ENCODE assay signal across 8 mouse cellular contexts in genomic region chr8:70773833-70774232, GRCm38 (mm10). TPM values are rescaled to one million over a fixed set of nuclear protein-coding genes. Genes with fewer than 3 reads are reported as not detected.
DNase-seq lines count a peak whose midpoint lies in the region; ATAC-seq lines count a peak whose summit lies in the region.

No protein-coding gene starts in this region.

- peak overlapping the region; percentile 79 for H3K27ac ChIP-seq in intestine, embryonic 16.5 days (ENCODE audit: low read length)
- H3K27ac ChIP-seq in liver, embryonic 16.5 days (ENCODE audit: low read length): no peak overlapping the region

- peaks cover 50% of the 10 kb centered on the region for H3K4me1 ChIP-seq in intestine, embryonic 16.5 days (ENCODE audit: control insufficient read depth, insufficient read depth, low read length)
- peaks cover 59% of the 10 kb centered on the region for H3K4me1 ChIP-seq in liver, embryonic 16.5 days (ENCODE audit: control insufficient read depth, low read depth, low read length)

- H3K36me3 ChIP-seq in intestine, embryonic 16.5 days (ENCODE audit: control insufficient read depth, insufficient read depth, low read length): peaks cover 21% of the 10 kb centered on the region
- H3K36me3 ChIP-seq in liver, embryonic 16.5 days (ENCODE audit: control insufficient read depth, insufficient read depth): peaks cover 5% of the 10 kb centered on the region; the same call in 1 of the 2 replicates

- DNase-seq in layer of hippocampus, adult 18-20 months (ENCODE audit: low spot score in 2 of 2): peak; percentile 62 to 78
- no peak for DNase-seq in layer of hippocampus, adult 8-10 months (ENCODE audit: low spot score in 2 of 2)
- DNase-seq in cerebellum, postnatal 14 days: peak; percentile 87 to 88
- DNase-seq in heart, adult 11 months: peak; percentile 99
- DNase-seq in right cerebral cortex, postnatal 14 days: peak; percentile 66
- no peak for DNase-seq in thymus, adult 18-20 months

- no peaks in the 10 kb centered on the region for H3K27me3 ChIP-seq in intestine, embryonic 16.5 days (replicated peaks; ENCODE audit: control insufficient read depth, insufficient read depth, low read length)
- H3K27me3 ChIP-seq in liver, embryonic 16.5 days (ENCODE audit: control insufficient read depth, insufficient read depth, low read depth, low read length): no peaks in the 10 kb centered on the region

- peak; percentile 30 for ATAC-seq in intestine, embryonic 16.5 days
- ATAC-seq in liver, embryonic 16.5 days (ENCODE audit: low read depth): 0 out of 2 replicates have a peak, but pooled peaks have one; percentile 4

- H3K4me2 ChIP-seq in intestine, embryonic 16.5 days (ENCODE audit: low read depth, low read length): peak overlapping the region; percentile 43
- no peak overlapping the region for H3K4me2 ChIP-seq in liver, embryonic 16.5 days (ENCODE audit: low read depth, low read length)

- peak overlapping the region; percentile 21 for H3K4me3 ChIP-seq in intestine, embryonic 16.5 days (ENCODE audit: low read length)
- no peak overlapping the region for H3K4me3 ChIP-seq in liver, embryonic 16.5 days (ENCODE audit: low read depth, low read length)

- H3K9ac ChIP-seq in intestine, embryonic 16.5 days (ENCODE audit: low read depth, low read length): peak overlapping the region; percentile 99
- H3K9ac ChIP-seq in liver, embryonic 16.5 days (ENCODE audit: low read depth, low read length): no peak overlapping the region; the same call in 1 of the 2 replicates

- no peaks in the 10 kb centered on the region for H3K9me3 ChIP-seq in intestine, embryonic 16.5 days (ENCODE audit: control insufficient read depth, low read length)
- no peaks in the 10 kb centered on the region for H3K9me3 ChIP-seq in liver, embryonic 16.5 days (replicated peaks; ENCODE audit: control insufficient read depth, low read length)

- 29% methylated on average over 9 of the region's 9 CpGs for WGBS in intestine, embryonic 16.5 days
- 55% methylated on average over 9 of the region's 9 CpGs for WGBS in liver, embryonic 16.5 days (ENCODE audit: insufficient replicate concordance)

RNA-seq across cellular contexts. Expression of gene Pik3r2, which starts 2.7 kb away (rescaled TPM):
- total RNA-seq in layer of hippocampus, adult 18-20 months (2021): 100 to 1,000 TPM; 158 to 162 TPM
- 100 to 1,000 TPM; 145 to 157 (median 153) TPM for total RNA-seq in layer of hippocampus, adult 8-10 months (2022)
- 63.7 and 65.3 TPM in 2 replicates for polyA plus RNA-seq in intestine, embryonic 16.5 days (2015; fragmentation: Nextera tagmentation; extraction: Ambion mirVana)
- polyA plus RNA-seq in liver, embryonic 16.5 days (2015; fragmentation: Nextera tagmentation; extraction: Ambion mirVana): 12.2 and 13.9 TPM in 2 replicates

RNA-seq across cellular contexts. Expression of gene Mpv17l2, which starts 13.1 kb away (rescaled TPM):
- 10 to 100 TPM; 34.5 to 41.1 TPM for total RNA-seq in layer of hippocampus, adult 18-20 months (2021)
- total RNA-seq in layer of hippocampus, adult 8-10 months (2022): 10 to 100 TPM; 30.3 to 38.5 (median 31.7) TPM
- polyA plus RNA-seq in intestine, embryonic 16.5 days (2015; fragmentation: Nextera tagmentation; extraction: Ambion mirVana): 78.6 and 79.8 TPM in 2 replicates
- 31.4 and 32.1 TPM in 2 replicates for polyA plus RNA-seq in liver, embryonic 16.5 days (2015; fragmentation: Nextera tagmentation; extraction: Ambion mirVana)

RNA-seq across cellular contexts. Expression of gene Rab3a, which starts 19.4 kb away (rescaled TPM):
- total RNA-seq in layer of hippocampus, adult 18-20 months (2021): 100 to 1,000 TPM; 814 to 823 TPM
- 100 to 1,000 TPM; 732 to 771 (median 756) TPM for total RNA-seq in layer of hippocampus, adult 8-10 months (2022)
- 24.9 and 25.6 TPM in 2 replicates for polyA plus RNA-seq in intestine, embryonic 16.5 days (2015; fragmentation: Nextera tagmentation; extraction: Ambion mirVana)
- 2.2 and 3.4 TPM in 2 replicates for polyA plus RNA-seq in liver, embryonic 16.5 days (2015; fragmentation: Nextera tagmentation; extraction: Ambion mirVana)

RNA-seq across cellular contexts. Expression of gene Mast3, which starts 31.0 kb away (rescaled TPM):
- 100 to 1,000 TPM; 439 to 476 TPM for total RNA-seq in layer of hippocampus, adult 18-20 months (2021)
- total RNA-seq in layer of hippocampus, adult 8-10 months (2022): 100 to 1,000 TPM; 340 to 427 (median 396) TPM
- polyA plus RNA-seq in intestine, embryonic 16.5 days (2015; fragmentation: Nextera tagmentation; extraction: Ambion mirVana): 12.9 and 15.1 TPM in 2 replicates
- 7.5 and 9.0 TPM in 2 replicates for polyA plus RNA-seq in liver, embryonic 16.5 days (2015; fragmentation: Nextera tagmentation; extraction: Ambion mirVana)

RNA-seq across cellular contexts. Expression of gene Il12rb1, which starts 34.4 kb away (rescaled TPM):
- 1 to 10 TPM in 1 of 2 experiments, under 1 TPM in 1; 0.97 to 1.7 TPM for total RNA-seq in layer of hippocampus, adult 18-20 months (2021)
- total RNA-seq in layer of hippocampus, adult 8-10 months (2022): 1 to 10 TPM in 1 of 4 experiments, under 1 TPM in 3; 0.83 to 1.1 (median 0.85) TPM
- polyA plus RNA-seq in intestine, embryonic 16.5 days (2015; fragmentation: Nextera tagmentation; extraction: Ambion mirVana): 0.27 and 0.34 TPM in 2 replicates
- polyA plus RNA-seq in liver, embryonic 16.5 days (2015; fragmentation: Nextera tagmentation; extraction: Ambion mirVana): 0.06 and 0.35 TPM in 2 replicates

Comparison
In these comparisons a context has a peak if more than half of its experiments do, and no peak if none do; other contexts are left out.
1. DNase-seq: peak in layer of hippocampus, adult 18-20 months (2 of 2), cerebellum, postnatal 14 days (2 of 2), heart, adult 11 months (single experiment) and right cerebral cortex, postnatal 14 days (single experiment); none in layer of hippocampus, adult 8-10 months (0 of 2) and thymus, adult 18-20 months (0 of 2).